Mouse (Mus musculus) liver, embryonic 14.5 days (tissue): ENCODE results near the gene Nrap. TPM values are rescaled to one million over a fixed set of nuclear protein-coding genes. Genes with fewer than 3 reads are reported as not detected.

ENCODE experiments used
- ATAC-seq: fragments of 200-750 bp; cut with Nextera tagmentation; 2 replicates; pipeline ENCODE4 v1.8.0; 2017; ENCODE audit warnings: moderate number of reproducible peaks, mild to moderate bottlenecking, moderate library complexity; ENCODE audit not compliant: insufficient read depth
- DNase-seq, 3 experiments: peaks; one replicate each; pipeline ENCODE4 v3.0.0-alpha.2; 2012 to 2013; ENCODE audit warnings: low read depth in 3 of 3, low spot score in 3 of 3
- H3K27ac ChIP-seq: fragments of 300-500 bp; sonication (generic); 2 replicates; pipeline ENCODE4 v1.5.1; 2014; ENCODE audit warnings: moderate library complexity, mild to moderate bottlenecking, control low read depth, inconsistent platforms
- H3K27me3 ChIP-seq: fragments of 300-500 bp; sonication (generic); 2 replicates; pipeline ENCODE4 v1.6.1; 2014; ENCODE audit warnings: mild to moderate bottlenecking, low read length, moderate library complexity; ENCODE audit not compliant: control insufficient read depth, insufficient read depth
- H3K36me3 ChIP-seq: fragments of 300-500 bp; sonication (generic); replicated peaks from 2 replicates; pipeline ENCODE4 v1.6.1; 2014; ENCODE audit warnings: low read depth; ENCODE audit not compliant: control insufficient read depth, insufficient read depth
- H3K4me1 ChIP-seq, 2 experiments: fragments of 200-500 bp in 1 of 2; fragments of 300-500 bp in 1 of 2; sonication (generic) in 1 of 2; replicated peaks; 2 replicates each; pipeline ENCODE4 v1.6.1; 2012 to 2014; ENCODE audit warnings: antibody characterized with exemption in 1 of 2, inconsistent platforms in 1 of 2, low read length in 1 of 2; ENCODE audit not compliant: control insufficient read depth in 2 of 2, insufficient read depth in 2 of 2
- H3K4me2 ChIP-seq: fragments of 300-500 bp; sonication (generic); 2 replicates; pipeline ENCODE4 v1.6.1; 2014; ENCODE audit warnings: low read depth, mild to moderate bottlenecking, control low read depth, moderate library complexity
- H3K4me3 ChIP-seq, 2 experiments: fragments of 200-500 bp in 1 of 2; fragments of 300-500 bp in 1 of 2; sonication (generic) in 1 of 2; 2 replicates each; pipeline ENCODE4 v1.5.1; 2012 to 2014; ENCODE audit warnings: low read depth in 2 of 2, low read length in 2 of 2, mild to moderate bottlenecking in 2 of 2, control low read depth in 1 of 2, inconsistent platforms in 1 of 2, moderate library complexity in 1 of 2; ENCODE audit not compliant: insufficient read depth in 1 of 2
- H3K9ac ChIP-seq: fragments of 300-500 bp; sonication (generic); replicated peaks from 2 replicates; pipeline ENCODE4 v1.6.1; 2014; ENCODE audit warnings: mild to moderate bottlenecking, control low read depth, moderate library complexity
- H3K9me3 ChIP-seq: fragments of 300-500 bp; sonication (generic); 2 replicates; pipeline ENCODE4 v1.6.1; 2016; ENCODE audit warnings: low read length, mixed read lengths; ENCODE audit not compliant: control insufficient read depth
- CTCF ChIP-seq: IDR thresholded peaks from 2 replicates; pipeline ENCODE4 v1.5.1; 2016; ENCODE audit warnings: antibody characterized with exemption, low read depth, control low read depth
- EP300 ChIP-seq: IDR thresholded peaks from 2 replicates; pipeline ENCODE4 v1.6.1; 2016; ENCODE audit warnings: antibody characterized with exemption, low read depth
- WGBS: fragments of 180-500 bp; shearing (Covaris S2); extraction: QIAGEN DNeasy Blood & Tissue Kit; methylation state at CpG from one replicate; pipeline ENCODE4 v1.1.7; 2014; ENCODE audit not compliant: insufficient replicate concordance; 5-methylcytosine and 5-hydroxymethylcytosine counted together
- polyA plus RNA-seq, 2 experiments: library from polyadenylated mRNA; depleted of rRNA in 1 of 2; stranded (reverse) in 1 of 2; unstranded in 1 of 2; fragments of >200 nt; fragmentation: Nextera tagmentation in 1 of 2; extraction: Ambion mirVana in 1 of 2; gene quantifications; 2 replicates each; pipeline versions ENCODE4 v1.2.1 to v1.2.3; 2012 to 2014

Gene Nrap
- polyA plus RNA-seq, 2 experiments, result 0.05 to 0.10 TPM

- Histone ChIP-seq H3K4me2 (no peak overlapping the region), H3K4me1 (peaks cover 10 to 24% of the 10 kb centered on the region in 2 experiments), H3K9ac (no peak overlapping the region), H3K27me3 (no peaks in the 10 kb centered on the region), H3K36me3 (no peaks in the 10 kb centered on the region), H3K9me3 (no peaks in the 10 kb centered on the region), H3K4me3 (no peak overlapping the region), H3K27ac (no peak overlapping the region)
- ATAC-seq, result no peak
- TF ChIP-seq EP300 (no peak), CTCF (no peak)
- 83% methylated on average over 5 of the region's 5 CpGs for WGBS
- no peak for DNase-seq
Observed at GRCm38 (mm10) chr19:56385546-56385945, 4.3 kb downstream of the Nrap start.

- Histone ChIP-seq H3K27me3 (no peaks in the 10 kb centered on the region), H3K4me1 (peaks cover 8 to 23% of the 10 kb centered on the region in 2 experiments), H3K4me3 (no peak overlapping the region), H3K9me3 (no peaks in the 10 kb centered on the region; the same call in 1 of the 2 replicates), H3K4me2 (no peak overlapping the region), H3K9ac (no peak overlapping the region), H3K36me3 (no peaks in the 10 kb centered on the region), H3K27ac (no peak overlapping the region)
- DNase-seq (no peak), ATAC-seq (no peak)
- TF ChIP-seq EP300, result no peak
- no peak for TF ChIP-seq CTCF
- 21% methylated on average over 10 of the region's 10 CpGs for WGBS
Observed at GRCm38 (mm10) chr19:56381407-56381806, 8.4 kb downstream of the Nrap start.

GRCm38 (mm10) chr19:56380341-56380740, 9.5 kb downstream of the Nrap start:
- H3K4me3 ChIP-seq, result no peak overlapping the region
- ATAC-seq (peak; percentile 23; the same call in 1 of the 2 replicates), DNase-seq (no peak)
- peaks cover 8 to 23% of the 10 kb centered on the region in 2 experiments for H3K4me1 ChIP-seq
- TF ChIP-seq CTCF, result no peak
- TF ChIP-seq EP300, result no peak
- H3K9me3 ChIP-seq, result no peaks in the 10 kb centered on the region; the same call in 1 of the 2 replicates
- no peak overlapping the region for H3K4me2 ChIP-seq
- no peaks in the 10 kb centered on the region for H3K36me3 ChIP-seq
- H3K27ac ChIP-seq, result no peak overlapping the region
- 67% methylated on average over 7 of the region's 7 CpGs for WGBS
- no peak overlapping the region for H3K9ac ChIP-seq
- H3K27me3 ChIP-seq, result no peaks in the 10 kb centered on the region

GRCm38 (mm10) chr19:56378554-56379172, 11.2 kb downstream of the Nrap start:
- H3K4me1 ChIP-seq, result peaks cover 8 to 23% of the 10 kb centered on the region in 2 experiments
- 49% methylated on average over 13 of the region's 13 CpGs for WGBS
- no peaks in the 10 kb centered on the region for H3K27me3 ChIP-seq
- no peak overlapping the region for H3K9ac ChIP-seq
- no peak overlapping the region for H3K27ac ChIP-seq
- no peaks in the 10 kb centered on the region; the same call in 1 of the 2 replicates for H3K9me3 ChIP-seq
- no peak overlapping the region for H3K4me2 ChIP-seq
- TF ChIP-seq EP300, result no peak
- TF ChIP-seq CTCF, result no peak
- DNase-seq, result no peak
- no peak; the same call in 1 of the 2 replicates for ATAC-seq
- H3K4me3 ChIP-seq, result no peak overlapping the region
- H3K36me3 ChIP-seq, result no peaks in the 10 kb centered on the region

- no peak overlapping the region for H3K4me2 ChIP-seq
- no peak overlapping the region for H3K27ac ChIP-seq
- H3K36me3 ChIP-seq, result no peaks in the 10 kb centered on the region
- DNase-seq (no peak), ATAC-seq (no peak)
- H3K9me3 ChIP-seq, result no peaks in the 10 kb centered on the region; the same call in 1 of the 2 replicates
- no peak overlapping the region for H3K9ac ChIP-seq
- 34% methylated on average over 5 of the region's 5 CpGs for WGBS
- TF ChIP-seq CTCF (no peak), EP300 (no peak)
- peaks cover 8 to 23% of the 10 kb centered on the region in 2 experiments for H3K4me1 ChIP-seq
- H3K27me3 ChIP-seq, result no peaks in the 10 kb centered on the region
- no peak overlapping the region for H3K4me3 ChIP-seq
Observed at GRCm38 (mm10) chr19:56378007-56378406, 11.8 kb downstream of the Nrap start.
